Mouse (Mus musculus) liver, embryonic 14.5 days (tissue): ENCODE results near the gene Lca5. TPM values are rescaled to one million over a fixed set of nuclear protein-coding genes. Genes with fewer than 3 reads are reported as not detected.

Source experiments
- ATAC-seq: fragments of 200-750 bp; cut with Nextera tagmentation; 2 replicates; pipeline ENCODE4 v1.8.0; 2017; ENCODE audit warnings: moderate number of reproducible peaks, mild to moderate bottlenecking, moderate library complexity; ENCODE audit not compliant: insufficient read depth
- DNase-seq, 3 experiments: peaks; one replicate each; pipeline ENCODE4 v3.0.0-alpha.2; 2012 to 2013; ENCODE audit warnings: low read depth in 3 of 3, low spot score in 3 of 3
- H3K27ac ChIP-seq: fragments of 300-500 bp; sonication (generic); 2 replicates; pipeline ENCODE4 v1.5.1; 2014; ENCODE audit warnings: moderate library complexity, mild to moderate bottlenecking, control low read depth, inconsistent platforms
- H3K27me3 ChIP-seq: fragments of 300-500 bp; sonication (generic); 2 replicates; pipeline ENCODE4 v1.6.1; 2014; ENCODE audit warnings: mild to moderate bottlenecking, low read length, moderate library complexity; ENCODE audit not compliant: control insufficient read depth, insufficient read depth
- H3K36me3 ChIP-seq: fragments of 300-500 bp; sonication (generic); replicated peaks from 2 replicates; pipeline ENCODE4 v1.6.1; 2014; ENCODE audit warnings: low read depth; ENCODE audit not compliant: control insufficient read depth, insufficient read depth
- H3K4me1 ChIP-seq, 2 experiments: fragments of 200-500 bp in 1 of 2; fragments of 300-500 bp in 1 of 2; sonication (generic) in 1 of 2; replicated peaks; 2 replicates each; pipeline ENCODE4 v1.6.1; 2012 to 2014; ENCODE audit warnings: antibody characterized with exemption in 1 of 2, inconsistent platforms in 1 of 2, low read length in 1 of 2; ENCODE audit not compliant: control insufficient read depth in 2 of 2, insufficient read depth in 2 of 2
- H3K4me2 ChIP-seq: fragments of 300-500 bp; sonication (generic); 2 replicates; pipeline ENCODE4 v1.6.1; 2014; ENCODE audit warnings: low read depth, mild to moderate bottlenecking, control low read depth, moderate library complexity
- H3K4me3 ChIP-seq, 2 experiments: fragments of 200-500 bp in 1 of 2; fragments of 300-500 bp in 1 of 2; sonication (generic) in 1 of 2; 2 replicates each; pipeline ENCODE4 v1.5.1; 2012 to 2014; ENCODE audit warnings: low read depth in 2 of 2, low read length in 2 of 2, mild to moderate bottlenecking in 2 of 2, control low read depth in 1 of 2, inconsistent platforms in 1 of 2, moderate library complexity in 1 of 2; ENCODE audit not compliant: insufficient read depth in 1 of 2
- H3K9ac ChIP-seq: fragments of 300-500 bp; sonication (generic); replicated peaks from 2 replicates; pipeline ENCODE4 v1.6.1; 2014; ENCODE audit warnings: mild to moderate bottlenecking, control low read depth, moderate library complexity
- H3K9me3 ChIP-seq: fragments of 300-500 bp; sonication (generic); 2 replicates; pipeline ENCODE4 v1.6.1; 2016; ENCODE audit warnings: low read length, mixed read lengths; ENCODE audit not compliant: control insufficient read depth
- CTCF ChIP-seq: IDR thresholded peaks from 2 replicates; pipeline ENCODE4 v1.5.1; 2016; ENCODE audit warnings: antibody characterized with exemption, low read depth, control low read depth
- EP300 ChIP-seq: IDR thresholded peaks from 2 replicates; pipeline ENCODE4 v1.6.1; 2016; ENCODE audit warnings: antibody characterized with exemption, low read depth
- WGBS: fragments of 180-500 bp; shearing (Covaris S2); extraction: QIAGEN DNeasy Blood & Tissue Kit; methylation state at CpG from one replicate; pipeline ENCODE4 v1.1.7; 2014; ENCODE audit not compliant: insufficient replicate concordance; 5-methylcytosine and 5-hydroxymethylcytosine counted together
- polyA plus RNA-seq, 2 experiments: library from polyadenylated mRNA; depleted of rRNA in 1 of 2; stranded (reverse) in 1 of 2; unstranded in 1 of 2; fragments of >200 nt; fragmentation: Nextera tagmentation in 1 of 2; extraction: Ambion mirVana in 1 of 2; gene quantifications; 2 replicates each; pipeline versions ENCODE4 v1.2.1 to v1.2.3; 2012 to 2014

Lca5 gene
- polyA plus RNA-seq, 2 experiments = 0.59 to 1.6 TPM

DNA sequence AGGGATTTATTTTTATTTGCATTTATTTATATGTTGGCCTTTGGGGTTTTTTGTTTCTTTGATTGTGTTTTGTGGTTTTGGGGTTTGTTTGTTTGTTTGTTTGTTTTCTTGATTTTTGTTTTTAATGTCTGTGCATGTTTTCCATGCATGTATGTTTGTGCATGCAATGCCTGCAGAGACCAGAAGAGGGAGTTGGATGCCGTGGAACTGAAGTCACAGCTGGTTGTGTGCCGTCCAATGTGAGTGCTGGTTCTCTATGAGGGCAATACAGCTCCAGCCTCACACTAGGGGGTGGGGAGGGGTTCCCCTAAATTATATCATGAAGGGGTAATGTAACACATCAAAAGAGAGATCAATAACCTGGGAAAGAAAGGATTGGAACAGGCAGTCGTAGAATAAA lies 58.2 kb downstream of the Lca5 start:
- no peak overlapping the region for H3K4me2 ChIP-seq
- no peaks in the 10 kb centered on the region for H3K9me3 ChIP-seq
- H3K36me3 ChIP-seq = no peaks in the 10 kb centered on the region
- no peak overlapping the region for H3K27ac ChIP-seq
- H3K9ac ChIP-seq = no peak overlapping the region
- TF ChIP-seq CTCF (peak; percentile 58), EP300 (no peak)
- H3K4me1 ChIP-seq = no peaks in the 10 kb centered on the region
- 32% methylated on average over 3 of the region's 3 CpGs for WGBS
- H3K27me3 ChIP-seq = no peaks in the 10 kb centered on the region
- no peak for ATAC-seq
- H3K4me3 ChIP-seq = no peak overlapping the region
- DNase-seq = no peak

- Histone ChIP-seq H3K9ac (no peak overlapping the region), H3K27ac (no peak overlapping the region), H3K4me3 (no peak overlapping the region), H3K36me3 (no peaks in the 10 kb centered on the region), H3K4me2 (no peak overlapping the region), H3K9me3 (no peaks in the 10 kb centered on the region), H3K4me1 (no peaks in the 10 kb centered on the region), H3K27me3 (no peaks in the 10 kb centered on the region)
- no peak for DNase-seq
- TF ChIP-seq CTCF (peak; percentile 36), EP300 (no peak)
- ATAC-seq = no peak
Observed at GRCm38 (mm10) chr9:83381317-83381716, 59.6 kb downstream of the Lca5 start.

DNA sequence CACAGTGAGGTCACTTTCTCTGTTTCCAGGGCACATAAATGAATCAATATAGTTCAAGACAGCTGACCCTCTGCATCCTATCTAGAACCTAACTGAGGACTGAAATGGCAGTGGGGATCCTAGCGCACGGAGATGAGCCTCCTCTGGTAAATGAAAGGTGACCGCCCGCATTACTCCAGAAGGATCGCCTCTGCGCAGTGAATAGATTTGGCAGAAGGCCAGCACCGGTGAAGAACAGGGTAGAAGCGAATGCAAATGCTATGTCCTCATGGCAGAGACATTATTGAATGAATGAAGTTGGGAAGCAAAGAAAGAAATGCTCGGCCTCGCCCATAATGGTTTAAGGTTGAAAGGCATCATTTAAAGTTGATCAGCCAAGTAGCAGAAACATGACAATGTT lies 61.3 kb downstream of the Lca5 start:
- H3K36me3 ChIP-seq = no peaks in the 10 kb centered on the region
- TF ChIP-seq CTCF (no peak), EP300 (no peak)
- ATAC-seq (no peak), DNase-seq (no peak)
- H3K9ac ChIP-seq = no peak overlapping the region
- H3K4me3 ChIP-seq = no peak overlapping the region
- no peaks in the 10 kb centered on the region for H3K27me3 ChIP-seq
- H3K27ac ChIP-seq = no peak overlapping the region
- no peaks in the 10 kb centered on the region for H3K9me3 ChIP-seq
- WGBS = 80% methylated on average over 10 of the region's 10 CpGs
- H3K4me1 ChIP-seq = no peaks in the 10 kb centered on the region
- H3K4me2 ChIP-seq = no peak overlapping the region

GRCm38 (mm10) chr9:83377132-83377531 lies 63.8 kb downstream of the Lca5 start:
- TF ChIP-seq EP300 (no peak), CTCF (no peak)
- Histone ChIP-seq H3K36me3 (no peaks in the 10 kb centered on the region), H3K9ac (no peak overlapping the region), H3K4me1 (no peaks in the 10 kb centered on the region), H3K27me3 (no peaks in the 10 kb centered on the region), H3K9me3 (no peaks in the 10 kb centered on the region), H3K4me2 (no peak overlapping the region), H3K4me3 (no peak overlapping the region), H3K27ac (no peak overlapping the region)
- 55% methylated on average over 2 of the region's 2 CpGs for WGBS
- DNase-seq = no peak
- no peak for ATAC-seq

- WGBS = 8% methylated on average over 4 of the region's 4 CpGs
- Histone ChIP-seq H3K4me1 (no peaks in the 10 kb centered on the region), H3K9ac (no peak overlapping the region), H3K36me3 (no peaks in the 10 kb centered on the region), H3K27me3 (no peaks in the 10 kb centered on the region), H3K27ac (no peak overlapping the region), H3K4me3 (no peak overlapping the region), H3K9me3 (no peaks in the 10 kb centered on the region), H3K4me2 (no peak overlapping the region)
- DNase-seq (no peak), ATAC-seq (peak; percentile 48; the same call in 1 of the 2 replicates)
- TF ChIP-seq EP300 (no peak), CTCF (no peak)
Observed at GRCm38 (mm10) chr9:83375522-83376176, 65.3 kb downstream of the Lca5 start.
